Mouse (Mus musculus) heart, embryonic 12.5 days (tissue): ENCODE measurements around the gene Tcf20. TPM values are rescaled to one million over a fixed set of nuclear protein-coding genes. Genes with fewer than 3 reads are reported as not detected.

ENCODE experiments used
- ATAC-seq: fragments of 200-750 bp; cut with Nextera tagmentation; 2 replicates; pipeline ENCODE4 v1.8.0; 2017; ENCODE audit warnings: moderate TSS enrichment, moderate library complexity; ENCODE audit not compliant: insufficient number of reproducible peaks, low FRiP score
- H3K27ac ChIP-seq: fragments of 300-500 bp; sonication (generic); 2 replicates; pipeline ENCODE4 v1.5.1; 2016; ENCODE audit warnings: mild to moderate bottlenecking, moderate library complexity; ENCODE audit not compliant: poor library complexity, severe bottlenecking
- H3K27me3 ChIP-seq: fragments of 300-500 bp; sonication (generic); replicated peaks from 2 replicates; pipeline ENCODE4 v1.6.1; 2016; ENCODE audit warnings: mild to moderate bottlenecking, moderate library complexity
- H3K36me3 ChIP-seq: fragments of 300-500 bp; sonication (generic); 2 replicates; pipeline ENCODE4 v1.6.1; 2016; ENCODE audit warnings: mild to moderate bottlenecking, moderate library complexity
- H3K4me1 ChIP-seq: fragments of 300-500 bp; sonication (generic); replicated peaks from 2 replicates; pipeline ENCODE4 v1.6.1; 2016; ENCODE audit warnings: mild to moderate bottlenecking
- H3K4me2 ChIP-seq: fragments of 300-500 bp; sonication (generic); 2 replicates; pipeline ENCODE4 v1.6.1; 2016; ENCODE audit warnings: mild to moderate bottlenecking, moderate library complexity
- H3K4me3 ChIP-seq: fragments of 300-500 bp; sonication (generic); 2 replicates; pipeline ENCODE4 v1.5.1; 2016; ENCODE audit warnings: mild to moderate bottlenecking
- H3K9ac ChIP-seq: fragments of 300-500 bp; sonication (generic); 2 replicates; pipeline ENCODE4 v1.6.1; 2016; ENCODE audit warnings: mild to moderate bottlenecking, moderate library complexity
- H3K9me3 ChIP-seq: fragments of 300-500 bp; sonication (generic); replicated peaks from 2 replicates; pipeline ENCODE4 v1.6.1; 2016; ENCODE audit warnings: mild to moderate bottlenecking, moderate library complexity
- WGBS: fragments of 180-500 bp; shearing (Covaris S2); methylation state at CpG from one replicate; pipeline ENCODE4 v1.1.7; 2016; 5-methylcytosine and 5-hydroxymethylcytosine counted together
- polyA plus RNA-seq: library from polyadenylated mRNA; unstranded; fragments of >200 nt; fragmentation: Nextera tagmentation; extraction: Ambion mirVana; gene quantifications from 2 replicates; pipeline ENCODE4 v1.2.1, GENCODE M21; 2016

Gene Tcf20
- polyA plus RNA-seq, 1 experiment from 2014 or later, result 5.4 TPM

DNA sequence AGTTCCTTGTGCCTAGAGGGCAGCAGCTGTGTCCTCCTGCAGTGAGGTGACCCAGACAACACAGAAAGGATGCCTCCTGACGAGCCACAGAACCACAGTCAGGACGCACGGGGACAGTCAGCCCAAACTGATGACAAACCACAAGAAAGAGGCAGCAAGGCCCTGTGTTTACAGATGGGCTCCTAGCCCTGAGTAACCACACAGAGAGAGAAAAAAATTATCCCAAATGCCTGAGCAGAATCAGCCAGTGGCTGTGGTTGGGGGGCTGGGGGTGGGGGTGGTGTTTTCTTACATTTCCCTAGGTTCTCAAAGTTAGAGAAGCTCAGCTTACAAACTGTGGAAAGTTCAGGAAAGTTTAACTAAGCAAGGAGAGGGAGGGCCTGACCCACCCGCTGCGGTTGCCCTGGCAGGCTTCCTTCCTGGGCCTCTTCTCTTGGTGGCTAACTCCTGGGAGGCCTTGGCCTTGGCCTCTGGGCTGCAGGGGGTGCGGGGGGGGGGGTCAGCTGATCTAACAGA is 18.4 kb downstream of the Tcf20 start:
- no peak overlapping the region for H3K4me3 ChIP-seq
- no peak overlapping the region for H3K27ac ChIP-seq
- no peak overlapping the region for H3K9ac ChIP-seq
- 45% methylated on average over 6 of the region's 6 CpGs for WGBS
- H3K27me3 ChIP-seq, result peaks cover 46% of the 10 kb centered on the region
- no peaks in the 10 kb centered on the region for H3K9me3 ChIP-seq
- no peak overlapping the region for H3K4me2 ChIP-seq
- H3K36me3 ChIP-seq, result no peaks in the 10 kb centered on the region
- H3K4me1 ChIP-seq, result peaks cover 22% of the 10 kb centered on the region
- no peak for ATAC-seq

- H3K27ac ChIP-seq, result no peak overlapping the region
- 2% methylated on average over 22 of the region's 22 CpGs for WGBS
- H3K4me1 ChIP-seq, result peaks cover 23% of the 10 kb centered on the region
- H3K36me3 ChIP-seq, result no peaks in the 10 kb centered on the region
- peak overlapping the region; percentile 23; the same call in 1 of the 2 replicates for H3K4me3 ChIP-seq
- peaks cover 46% of the 10 kb centered on the region for H3K27me3 ChIP-seq
- H3K9me3 ChIP-seq, result no peaks in the 10 kb centered on the region
- peak overlapping the region; percentile 64 for H3K9ac ChIP-seq
- peak overlapping the region; percentile 71 for H3K4me2 ChIP-seq
- 0 out of 2 replicates have a peak, but pooled peaks have one; percentile 38 for ATAC-seq
Measured at GRCm38 (mm10) chr15:82968449-82968848, 19.2 kb downstream of the Tcf20 start.

DNA sequence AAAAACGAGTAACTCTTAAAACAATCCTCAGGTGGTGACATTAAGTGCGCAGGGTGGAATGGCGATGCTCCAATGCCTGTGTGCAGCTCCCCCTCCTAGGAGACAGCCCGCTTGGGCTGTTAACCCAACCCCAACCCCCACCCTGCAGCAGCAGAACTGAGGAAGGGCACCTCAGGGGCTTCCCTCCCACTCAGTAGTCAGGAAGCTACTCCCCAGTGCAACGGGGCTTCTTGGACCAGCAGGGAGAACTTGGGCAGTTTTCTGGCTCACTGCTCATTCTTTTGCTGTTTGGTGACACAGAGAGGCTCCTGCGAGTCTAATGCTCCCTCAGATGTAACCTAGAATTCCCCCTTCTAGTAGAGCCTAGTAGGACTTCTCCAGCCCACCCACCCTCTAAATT is 19.7 kb downstream of the Tcf20 start:
- no peaks in the 10 kb centered on the region for H3K9me3 ChIP-seq
- peaks cover 48% of the 10 kb centered on the region for H3K27me3 ChIP-seq
- H3K4me3 ChIP-seq, result peak overlapping the region; percentile 23; the same call in 1 of the 2 replicates
- no peak for ATAC-seq
- 38% methylated on average over 6 of the region's 6 CpGs for WGBS
- no peak overlapping the region for H3K27ac ChIP-seq
- H3K36me3 ChIP-seq, result no peaks in the 10 kb centered on the region
- peak overlapping the region; percentile 71 for H3K4me2 ChIP-seq
- peak overlapping the region; percentile 64 for H3K9ac ChIP-seq
- peaks cover 25% of the 10 kb centered on the region for H3K4me1 ChIP-seq

DNA sequence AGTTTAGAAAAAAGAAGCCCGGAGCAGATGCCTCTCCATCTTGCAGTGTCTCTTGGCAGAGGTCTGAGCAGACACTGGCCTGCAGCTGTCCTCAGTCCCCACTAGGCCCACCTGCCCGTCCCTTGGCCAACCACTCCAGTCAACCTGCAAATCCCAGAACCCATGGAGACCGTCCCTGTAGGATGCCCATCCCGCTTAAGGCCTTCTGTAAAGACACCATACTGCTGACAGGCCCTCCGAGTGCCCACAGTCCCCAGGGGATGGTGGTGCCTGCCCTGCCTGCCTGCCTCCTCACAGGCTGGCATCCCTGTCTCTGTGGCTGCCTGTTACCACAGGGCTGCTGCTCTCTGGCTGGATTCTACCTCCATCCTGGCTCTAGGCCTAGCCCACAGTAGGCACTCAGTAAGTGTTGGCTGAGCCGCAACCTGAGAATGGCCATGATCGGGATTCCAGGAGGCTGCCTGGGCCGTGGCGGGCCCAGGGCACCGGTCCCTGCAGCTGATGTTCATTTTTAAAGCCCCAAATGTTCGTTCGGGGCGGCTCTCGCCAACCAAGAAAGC is 23.3 kb downstream of the Tcf20 start:
- Histone ChIP-seq H3K4me1 (peaks cover 58% of the 10 kb centered on the region), H3K4me3 (peak overlapping the region; percentile 74; the same call in 1 of the 2 replicates)

DNA sequence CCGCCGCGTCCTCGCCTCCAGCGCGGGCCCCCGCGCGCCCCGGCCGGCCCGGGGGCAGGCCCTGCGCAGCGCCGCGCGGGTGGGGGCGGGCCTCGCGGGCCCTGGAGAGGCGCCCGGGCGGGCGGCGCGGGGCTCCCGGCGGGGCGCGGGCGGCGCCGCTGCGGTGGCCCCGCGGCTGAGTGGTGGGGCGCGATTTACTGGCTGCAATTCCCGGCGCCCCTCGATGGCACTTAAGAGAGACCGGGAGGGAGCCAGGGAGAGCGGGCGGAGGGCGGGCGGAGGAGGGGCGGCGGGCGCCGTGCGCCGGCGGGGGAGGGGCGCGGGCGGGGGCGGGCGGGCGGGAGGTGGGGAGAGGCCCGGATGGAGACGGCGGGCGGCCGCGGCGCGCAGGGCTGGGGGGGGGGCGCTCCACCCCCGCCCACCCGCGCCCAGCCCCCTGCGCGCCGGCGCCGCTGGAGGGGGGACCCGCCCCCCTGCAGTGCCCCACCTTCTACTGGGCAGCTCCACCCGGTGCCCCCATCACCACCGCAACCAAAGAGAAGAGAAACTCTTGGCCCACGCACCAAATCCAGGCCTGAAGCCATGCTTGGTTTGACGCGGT is 24.0 kb downstream of the Tcf20 start:
- H3K4me1 ChIP-seq, result peaks cover 58% of the 10 kb centered on the region
- H3K36me3 ChIP-seq, result no peaks in the 10 kb centered on the region
- WGBS, result 22% methylated on average over 47 of the region's 82 CpGs
- peak overlapping the region; percentile 91 for H3K4me2 ChIP-seq
- peak overlapping the region; percentile 74 for H3K4me3 ChIP-seq
- H3K9me3 ChIP-seq, result no peaks in the 10 kb centered on the region
- peak; percentile 33 for ATAC-seq
- H3K27ac ChIP-seq, result no peak overlapping the region; the same call in 1 of the 2 replicates
- H3K27me3 ChIP-seq, result peaks cover 88% of the 10 kb centered on the region
- H3K9ac ChIP-seq, result peak overlapping the region; percentile 68

More for the DNA sequence above, 23.3 kb downstream of the Tcf20 start:
- Histone ChIP-seq H3K36me3 (no peaks in the 10 kb centered on the region), H3K9ac (no peak overlapping the region), H3K27ac (no peak overlapping the region), H3K9me3 (no peaks in the 10 kb centered on the region), H3K4me2 (peak overlapping the region; percentile 91; the same call in 1 of the 2 replicates), H3K27me3 (peaks cover 84% of the 10 kb centered on the region)
- ATAC-seq, result no peak
- WGBS, result 75% methylated on average over 14 of the region's 14 CpGs

DNA sequence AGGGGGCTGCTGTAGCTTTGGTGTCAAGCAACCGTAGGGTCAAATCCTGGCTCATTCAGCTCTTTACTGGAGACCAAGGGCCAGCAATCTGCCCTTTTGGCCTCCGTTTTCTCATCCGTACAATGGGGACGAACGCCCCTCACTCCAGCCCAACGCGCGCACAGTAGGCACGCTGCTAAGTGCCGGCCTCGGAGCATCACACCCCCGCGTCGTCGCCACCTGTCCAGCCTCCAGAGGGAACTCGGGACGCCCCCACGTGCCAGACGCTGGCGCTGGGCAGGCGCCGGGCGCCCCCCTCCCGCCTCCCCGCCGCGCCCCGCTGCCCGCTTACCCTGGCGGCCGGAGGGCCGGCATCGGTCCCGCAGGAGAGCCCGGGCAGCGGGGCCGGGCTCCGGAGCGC is 24.6 kb downstream of the Tcf20 start:
- Histone ChIP-seq H3K9me3 (no peaks in the 10 kb centered on the region), H3K4me3 (peak overlapping the region; percentile 74), H3K36me3 (no peaks in the 10 kb centered on the region), H3K4me2 (peak overlapping the region; percentile 91), H3K27ac (peak overlapping the region; percentile 51; the same call in 1 of the 2 replicates), H3K27me3 (peaks cover 85% of the 10 kb centered on the region), H3K9ac (peak overlapping the region; percentile 86), H3K4me1 (peaks cover 58% of the 10 kb centered on the region)
- WGBS, result 4% methylated on average over 38 of the region's 39 CpGs
- no peak; the same call in 1 of the 2 replicates for ATAC-seq

- H3K9ac ChIP-seq, result peak overlapping the region; percentile 86
- no peaks in the 10 kb centered on the region for H3K9me3 ChIP-seq
- peak overlapping the region; percentile 91 for H3K4me2 ChIP-seq
- H3K36me3 ChIP-seq, result no peaks in the 10 kb centered on the region
- peaks cover 59% of the 10 kb centered on the region for H3K4me1 ChIP-seq
- H3K27ac ChIP-seq, result peak overlapping the region; percentile 22; the same call in 1 of the 2 replicates
- peak overlapping the region; percentile 74 for H3K4me3 ChIP-seq
- H3K27me3 ChIP-seq, result peaks cover 84% of the 10 kb centered on the region
- WGBS, result 53% methylated on average over 4 of the region's 4 CpGs
- no peak for ATAC-seq
Measured at GRCm38 (mm10) chr15:82962536-82962935, 25.1 kb downstream of the Tcf20 start.

DNA sequence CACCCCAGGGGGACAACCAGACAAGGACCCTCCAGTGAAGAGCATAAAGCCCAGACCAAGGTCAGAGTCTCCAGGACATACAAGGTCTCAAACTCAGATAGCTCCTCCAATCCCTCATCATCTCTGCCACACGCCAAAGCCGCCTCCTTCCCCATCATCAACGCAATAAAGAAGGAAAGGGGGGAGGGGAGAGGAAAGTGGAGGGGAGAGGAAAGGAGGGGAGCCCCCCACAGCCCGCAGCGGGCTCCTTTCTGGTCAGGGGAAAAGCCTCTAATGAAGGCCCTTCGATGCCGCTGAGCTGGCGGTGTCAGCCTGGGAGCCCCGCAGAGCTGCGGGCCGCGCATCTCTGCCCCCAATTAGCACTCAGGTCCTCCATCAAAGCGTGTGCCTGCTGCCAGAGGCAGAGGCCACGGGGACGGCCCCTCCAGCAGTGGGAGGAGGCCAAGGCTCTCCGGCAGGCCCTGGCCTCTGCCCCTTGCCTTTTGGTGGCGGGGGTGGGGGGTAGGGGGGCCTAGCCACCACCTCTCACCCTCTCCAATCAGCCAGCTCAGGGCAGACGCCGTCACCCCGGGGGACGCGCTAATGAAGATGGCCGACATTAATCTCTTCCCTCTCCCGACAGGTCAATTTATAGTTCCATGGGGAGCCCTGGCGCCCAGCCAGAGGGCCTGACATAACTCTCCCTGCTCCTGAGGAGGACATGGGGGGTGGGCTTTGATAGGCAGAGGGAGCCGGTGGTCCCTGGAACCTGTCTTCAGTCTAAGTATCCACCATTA is 26.7 kb downstream of the Tcf20 start:
- Histone ChIP-seq H3K4me1 (peaks cover 74% of the 10 kb centered on the region), H3K27ac (no peak overlapping the region), H3K9ac (peak overlapping the region; percentile 73), H3K36me3 (no peaks in the 10 kb centered on the region), H3K9me3 (no peaks in the 10 kb centered on the region), H3K27me3 (peaks cover 72% of the 10 kb centered on the region), H3K4me2 (peak overlapping the region; percentile 67), H3K4me3 (peak overlapping the region; percentile 36)
- no peak for ATAC-seq
- 3% methylated on average over 26 of the region's 26 CpGs for WGBS

- Histone ChIP-seq H3K27ac (no peak overlapping the region; the same call in 1 of the 2 replicates), H3K4me2 (peak overlapping the region; percentile 56), H3K4me3 (no peak overlapping the region), H3K4me1 (peaks cover 77% of the 10 kb centered on the region), H3K9ac (no peak overlapping the region), H3K27me3 (peaks cover 73% of the 10 kb centered on the region), H3K36me3 (no peaks in the 10 kb centered on the region), H3K9me3 (no peaks in the 10 kb centered on the region)
- 41% methylated on average over 12 of the region's 12 CpGs for WGBS
- no peak for ATAC-seq
Measured at GRCm38 (mm10) chr15:82959151-82959550, 28.5 kb downstream of the Tcf20 start.

- ATAC-seq, result no peak
Measured at GRCm38 (mm10) chr15:82958253-82958701, 29.4 kb downstream of the Tcf20 start.

More at GRCm38 (mm10) chr15:82958253-82958701, 29.4 kb downstream of the Tcf20 start:
- Histone ChIP-seq H3K27ac (no peak overlapping the region), H3K27me3 (peaks cover 82% of the 10 kb centered on the region), H3K4me3 (peak overlapping the region; percentile 23), H3K9ac (0 out of 2 replicates have a peak overlapping the region, but pooled peaks have one; percentile 42), H3K36me3 (no peaks in the 10 kb centered on the region), H3K4me2 (peak overlapping the region; percentile 56), H3K9me3 (no peaks in the 10 kb centered on the region), H3K4me1 (peaks cover 81% of the 10 kb centered on the region)
- WGBS, result 10% methylated on average over 16 of the region's 16 CpGs
